8 mouse cellular contexts compared by ENCODE assay signal in the genomic region with DNA sequence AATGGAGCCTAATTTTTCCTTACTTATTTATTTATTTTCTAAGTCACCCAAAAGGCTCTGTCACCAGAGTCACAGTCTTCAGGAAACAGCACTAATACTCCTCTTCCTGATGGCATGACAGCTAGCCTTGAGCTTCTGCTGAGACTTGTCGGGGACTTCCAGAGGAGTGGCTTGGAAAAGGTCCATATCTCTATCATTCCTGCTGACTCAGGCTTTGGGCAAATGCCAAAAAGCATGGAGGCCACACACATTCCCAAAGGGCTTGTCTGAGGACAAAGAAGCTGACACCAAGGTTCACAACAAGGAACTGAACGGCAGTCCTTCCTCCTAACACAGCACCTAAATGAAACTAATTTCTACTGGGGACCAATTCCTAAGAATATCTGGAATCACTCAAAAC.
DNase-seq lines count a peak whose midpoint lies in the region; ATAC-seq lines count a peak whose summit lies in the region.

No protein-coding gene starts in this region.

- no peaks in the 10 kb centered on the region for H3K4me1 ChIP-seq in forebrain, embryonic 12.5 days

- H3K27me3 ChIP-seq in forebrain, embryonic 12.5 days, result no peaks in the 10 kb centered on the region

- DNase-seq in retina, postnatal 1 day, result peak; percentile 63
- no peak for DNase-seq in retina, embryonic 14.5 days (ENCODE audit: low spot score)
- DNase-seq in heart, adult 8-10 months (ENCODE audit: low spot score), result peak; percentile 75
- DNase-seq in kidney, postnatal 14 days, result peak; percentile 85
- DNase-seq in testis, postnatal 14 days (ENCODE audit: low spot score), result peak; percentile 6
- no peak for DNase-seq in embryo, embryonic 11 days
- DNase-seq in right cerebral cortex, postnatal 14 days, result no peak

- no peaks in the 10 kb centered on the region for H3K36me3 ChIP-seq in forebrain, embryonic 12.5 days (replicated peaks)

- no peak overlapping the region for H3K4me2 ChIP-seq in forebrain, embryonic 12.5 days

- ATAC-seq in forebrain, embryonic 12.5 days (ENCODE audit: low FRiP score), result no peak

- no peak overlapping the region for H3K9ac ChIP-seq in forebrain, embryonic 12.5 days

- no peak overlapping the region for H3K4me3 ChIP-seq in forebrain, embryonic 12.5 days (replicated peaks)

- WGBS in forebrain, embryonic 12.5 days, result 74% methylated on average over 2 of the region's 2 CpGs

- H3K27ac ChIP-seq in forebrain, embryonic 12.5 days, result no peak overlapping the region

- H3K9me3 ChIP-seq in forebrain, embryonic 12.5 days, result no peaks in the 10 kb centered on the region

Comparison
In these comparisons a context has a peak if more than half of its experiments do, and no peak if none do; other contexts are left out.
1. DNase-seq: peak in retina, postnatal 1 day (single experiment), heart, adult 8-10 months (single experiment), kidney, postnatal 14 days (single experiment) and testis, postnatal 14 days (single experiment); none in retina, embryonic 14.5 days (single experiment), embryo, embryonic 11 days (single experiment) and right cerebral cortex, postnatal 14 days (single experiment).